Mouse (Mus musculus): ENCODE results near the gene Wdr43. TPM values are rescaled to one million over a fixed set of nuclear protein-coding genes. Genes with fewer than 3 reads are reported as not detected.

Gene Wdr43
- polyA plus RNA-seq, 1 experiment from 2014 or later: 50.3 TPM

GRCm38 (mm10) chr17:71658666-71659065 is 43.0 kb downstream of the Wdr43 start:
- WGBS: 90% methylated on average over 10 of the region's 10 CpGs
- Histone ChIP-seq H3K4me2 (replicated peaks) (no peak overlapping the region), H3K9me3 (ENCODE audit: control insufficient read depth, low read length) (no peaks in the 10 kb centered on the region), H3K4me1 (replicated peaks; ENCODE audit: control insufficient read depth, insufficient read depth, low read length) (no peaks in the 10 kb centered on the region), H3K36me3 (replicated peaks; ENCODE audit: control insufficient read depth, insufficient read depth) (peaks cover 57% of the 10 kb centered on the region), H3K27ac (no peak overlapping the region), H3K9ac (no peak overlapping the region), H3K4me3 (replicated peaks; ENCODE audit: low read length) (no peak overlapping the region), H3K27me3 (ENCODE audit: control insufficient read depth, insufficient read depth, low read length) (no peaks in the 10 kb centered on the region)
- ATAC-seq (ENCODE audit: low FRiP score): no peak
- no peak for DNase-seq (ENCODE audit: low spot score)

- no peak for DNase-seq (ENCODE audit: low spot score)
- no peak for ATAC-seq (ENCODE audit: low FRiP score)
- no peaks in the 10 kb centered on the region for H3K27me3 ChIP-seq (ENCODE audit: control insufficient read depth, insufficient read depth, low read length)
- H3K4me2 ChIP-seq (replicated peaks): no peak overlapping the region
- H3K27ac ChIP-seq: no peak overlapping the region
- H3K9ac ChIP-seq: no peak overlapping the region
- H3K4me3 ChIP-seq (replicated peaks; ENCODE audit: low read length): no peak overlapping the region
- H3K36me3 ChIP-seq (replicated peaks; ENCODE audit: control insufficient read depth, insufficient read depth): peaks cover 43% of the 10 kb centered on the region
- H3K4me1 ChIP-seq (replicated peaks; ENCODE audit: control insufficient read depth, insufficient read depth, low read length): no peaks in the 10 kb centered on the region
- 45% methylated on average over 1 of the region's 1 CpGs for WGBS
- no peaks in the 10 kb centered on the region for H3K9me3 ChIP-seq (ENCODE audit: control insufficient read depth, low read length)
Observed at GRCm38 (mm10) chr17:71660390-71660789, 44.7 kb downstream of the Wdr43 start.

GRCm38 (mm10) chr17:71662751-71663250 is 47.1 kb downstream of the Wdr43 start:
- no peaks in the 10 kb centered on the region for H3K27me3 ChIP-seq (ENCODE audit: control insufficient read depth, insufficient read depth, low read length)
- peak overlapping the region; percentile 24; the same call in 1 of the 2 replicates for H3K9ac ChIP-seq
- H3K27ac ChIP-seq: no peak overlapping the region
- WGBS: 10% methylated on average over 21 of the region's 21 CpGs
- peaks cover 19% of the 10 kb centered on the region for H3K36me3 ChIP-seq (replicated peaks; ENCODE audit: control insufficient read depth, insufficient read depth)
- peak overlapping the region; percentile 65 for H3K4me2 ChIP-seq (replicated peaks)
- H3K9me3 ChIP-seq (ENCODE audit: control insufficient read depth, low read length): no peaks in the 10 kb centered on the region
- peak overlapping the region; percentile 25 for H3K4me3 ChIP-seq (replicated peaks; ENCODE audit: low read length)
- ATAC-seq (ENCODE audit: low FRiP score): peak; percentile 87
- H3K4me1 ChIP-seq (replicated peaks; ENCODE audit: control insufficient read depth, insufficient read depth, low read length): no peaks in the 10 kb centered on the region
- DNase-seq (ENCODE audit: low spot score): peak; percentile 91

GRCm38 (mm10) chr17:71663491-71663890 is 47.8 kb downstream of the Wdr43 start:
- no peak for DNase-seq (ENCODE audit: low spot score)
- no peak overlapping the region for H3K4me3 ChIP-seq (replicated peaks; ENCODE audit: low read length)
- ATAC-seq (ENCODE audit: low FRiP score): no peak
- no peak overlapping the region for H3K4me2 ChIP-seq (replicated peaks)
- no peaks in the 10 kb centered on the region for H3K9me3 ChIP-seq (ENCODE audit: control insufficient read depth, low read length)
- H3K9ac ChIP-seq: no peak overlapping the region
- no peaks in the 10 kb centered on the region for H3K27me3 ChIP-seq (ENCODE audit: control insufficient read depth, insufficient read depth, low read length)
- WGBS: 91% methylated on average over 6 of the region's 6 CpGs
- H3K36me3 ChIP-seq (replicated peaks; ENCODE audit: control insufficient read depth, insufficient read depth): peaks cover 13% of the 10 kb centered on the region
- no peak overlapping the region for H3K27ac ChIP-seq
- H3K4me1 ChIP-seq (replicated peaks; ENCODE audit: control insufficient read depth, insufficient read depth, low read length): no peaks in the 10 kb centered on the region

- no peak overlapping the region for H3K4me3 ChIP-seq (replicated peaks; ENCODE audit: low read length)
- no peak overlapping the region for H3K27ac ChIP-seq
- no peaks in the 10 kb centered on the region for H3K9me3 ChIP-seq (ENCODE audit: control insufficient read depth, low read length)
- ATAC-seq (ENCODE audit: low FRiP score) (no peak), DNase-seq (ENCODE audit: low spot score) (no peak)
- no peak overlapping the region for H3K9ac ChIP-seq
- H3K4me2 ChIP-seq (replicated peaks): no peak overlapping the region
- WGBS: 81% methylated on average over 1 of the region's 1 CpGs
- H3K27me3 ChIP-seq (ENCODE audit: control insufficient read depth, insufficient read depth, low read length): no peaks in the 10 kb centered on the region
- peaks cover 7% of the 10 kb centered on the region for H3K36me3 ChIP-seq (replicated peaks; ENCODE audit: control insufficient read depth, insufficient read depth)
- no peaks in the 10 kb centered on the region for H3K4me1 ChIP-seq (replicated peaks; ENCODE audit: control insufficient read depth, insufficient read depth, low read length)
Observed at GRCm38 (mm10) chr17:71664172-71664571, 48.5 kb downstream of the Wdr43 start.

- 83% methylated on average over 4 of the region's 4 CpGs for WGBS
- Histone ChIP-seq H3K36me3 (replicated peaks; ENCODE audit: control insufficient read depth, insufficient read depth) (no peaks in the 10 kb centered on the region), H3K4me1 (replicated peaks; ENCODE audit: control insufficient read depth, insufficient read depth, low read length) (no peaks in the 10 kb centered on the region), H3K9ac (no peak overlapping the region), H3K4me3 (replicated peaks; ENCODE audit: low read length) (no peak overlapping the region), H3K27ac (no peak overlapping the region), H3K4me2 (replicated peaks) (no peak overlapping the region), H3K27me3 (ENCODE audit: control insufficient read depth, insufficient read depth, low read length) (no peaks in the 10 kb centered on the region), H3K9me3 (ENCODE audit: control insufficient read depth, low read length) (no peaks in the 10 kb centered on the region)
- DNase-seq (ENCODE audit: low spot score) (no peak), ATAC-seq (ENCODE audit: low FRiP score) (no peak)
Observed at GRCm38 (mm10) chr17:71665201-71665600, 49.5 kb downstream of the Wdr43 start.

- Histone ChIP-seq H3K9me3 (ENCODE audit: control insufficient read depth, low read length) (no peaks in the 10 kb centered on the region), H3K27me3 (ENCODE audit: control insufficient read depth, insufficient read depth, low read length) (no peaks in the 10 kb centered on the region), H3K36me3 (replicated peaks; ENCODE audit: control insufficient read depth, insufficient read depth) (no peaks in the 10 kb centered on the region), H3K4me2 (replicated peaks) (no peak overlapping the region), H3K4me3 (replicated peaks; ENCODE audit: low read length) (no peak overlapping the region), H3K27ac (no peak overlapping the region), H3K9ac (no peak overlapping the region), H3K4me1 (replicated peaks; ENCODE audit: control insufficient read depth, insufficient read depth, low read length) (no peaks in the 10 kb centered on the region; the same call in 1 of the 2 replicates)
- no peak for DNase-seq (ENCODE audit: low spot score)
- ATAC-seq (ENCODE audit: low FRiP score): no peak
- 89% methylated on average over 5 of the region's 5 CpGs for WGBS
Observed at GRCm38 (mm10) chr17:71669511-71669910, 53.8 kb downstream of the Wdr43 start.

GRCm38 (mm10) chr17:71671840-71672546 is 56.3 kb downstream of the Wdr43 start:
- WGBS: 54% methylated on average over 17 of the region's 17 CpGs
- Histone ChIP-seq H3K4me1 (replicated peaks; ENCODE audit: control insufficient read depth, insufficient read depth, low read length) (no peaks in the 10 kb centered on the region; the same call in 1 of the 2 replicates), H3K4me3 (replicated peaks; ENCODE audit: low read length) (no peak overlapping the region), H3K9ac (no peak overlapping the region), H3K36me3 (replicated peaks; ENCODE audit: control insufficient read depth, insufficient read depth) (no peaks in the 10 kb centered on the region), H3K9me3 (ENCODE audit: control insufficient read depth, low read length) (no peaks in the 10 kb centered on the region), H3K27me3 (ENCODE audit: control insufficient read depth, insufficient read depth, low read length) (no peaks in the 10 kb centered on the region), H3K4me2 (replicated peaks) (no peak overlapping the region), H3K27ac (no peak overlapping the region)
- DNase-seq (ENCODE audit: low spot score): no peak
- no peak for ATAC-seq (ENCODE audit: low FRiP score)

- no peak within 1 kb of the TSS for H3K4me3 ChIP-seq (replicated peaks; ENCODE audit: low read length)
- H3K4me1 ChIP-seq (replicated peaks; ENCODE audit: control insufficient read depth, insufficient read depth, low read length): no peaks in the 10 kb centered on the region; the same call in 1 of the 2 replicates
- no peak within 1 kb of the TSS for H3K4me2 ChIP-seq (replicated peaks)
- H3K9me3 ChIP-seq (ENCODE audit: control insufficient read depth, low read length): no peaks in the 10 kb centered on the region
- H3K27me3 ChIP-seq (ENCODE audit: control insufficient read depth, insufficient read depth, low read length): no peaks in the 10 kb centered on the region
- WGBS: 44% methylated on average over 9 of the region's 9 CpGs
- H3K9ac ChIP-seq: no peak within 1 kb of the TSS
- no peaks in the 10 kb centered on the region for H3K36me3 ChIP-seq (replicated peaks; ENCODE audit: control insufficient read depth, insufficient read depth)
- DNase-seq (ENCODE audit: low spot score) (no peak), ATAC-seq (ENCODE audit: low FRiP score) (peak; percentile 5; the same call in 1 of the 2 replicates)
- no peak within 1 kb of the TSS for H3K27ac ChIP-seq
Observed at GRCm38 (mm10) chr17:71673092-71673491, 57.4 kb downstream of the Wdr43 start, which contains the start of gene Togaram2. Gene Togaram2 (plus strand): TSS chr17:71673261.

All from hindbrain, embryonic 14.5 days (tissue).